Mouse (Mus musculus) layer of hippocampus, adult 2 months (tissue): ENCODE results near the gene Slit3. TPM values are rescaled to one million over a fixed set of nuclear protein-coding genes. Genes with fewer than 3 reads are reported as not detected.

ENCODE experiments used
- DNase-seq, 2 experiments: peaks; one replicate each; pipeline ENCODE4 v3.0.0; 2022; ENCODE audit warnings: low spot score in 2 of 2
- H3K27ac ChIP-seq: fragments of 200-600 bp; 2 replicates; pipeline ENCODE4 v1.8.1; 2022
- H3K4me3 ChIP-seq: fragments of 200-600 bp; 2 replicates; pipeline ENCODE4 v1.8.1; 2022; ENCODE audit warnings: mild to moderate bottlenecking
- CTCF ChIP-seq: fragments of 200-600 bp; conservative IDR thresholded peaks from 2 replicates; pipeline ENCODE4 v1.8.1; 2022; ENCODE audit warnings: antibody characterized with exemption, mild to moderate bottlenecking, moderate library complexity
- microRNA-seq, 2 experiments: library from miRNA; unstranded; fragments of <30 nt; microRNA quantifications; one replicate each; pipeline ENCODE4 v1.2.0; 2021
- total RNA-seq, 2 experiments: library from RNA; stranded (reverse); gene quantifications; 2 replicates each; pipeline ENCODE4 v1.2.3; 2021

Gene Slit3
- total RNA-seq, 2 experiments from 2014 or later = 98.9 to 106 TPM

GRCm38 (mm10) chr11:35726341-35726846 is 605.4 kb downstream of the Slit3 start:
- peak in 1 of 2 experiments; percentile 34 for DNase-seq
- H3K27ac ChIP-seq = no peak overlapping the region
- H3K4me3 ChIP-seq = no peak overlapping the region
- no peak for TF ChIP-seq CTCF

DNA sequence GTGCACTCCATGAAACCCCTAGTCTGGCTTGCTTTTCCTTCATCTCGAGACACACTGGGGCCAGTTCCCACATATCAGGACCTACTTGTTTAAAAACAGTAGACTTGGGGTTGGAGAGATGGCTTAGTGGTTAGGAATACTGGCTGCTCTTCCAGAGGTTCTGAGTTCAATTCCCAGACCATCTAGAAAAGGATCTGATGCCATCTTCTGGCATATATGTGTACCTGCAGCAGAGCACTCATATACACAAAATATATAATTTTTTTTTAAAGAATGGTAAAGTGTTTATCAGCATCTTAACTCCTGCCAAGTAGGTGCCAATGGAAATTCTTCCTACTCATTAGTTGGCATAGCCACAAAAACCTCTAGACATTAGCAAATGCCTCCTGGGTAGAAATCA is 607.2 kb downstream of the Slit3 start:
- DNase-seq = no peak
- TF ChIP-seq CTCF = peak; percentile 53
- no peak overlapping the region for H3K4me3 ChIP-seq
- H3K27ac ChIP-seq = no peak overlapping the region

DNA sequence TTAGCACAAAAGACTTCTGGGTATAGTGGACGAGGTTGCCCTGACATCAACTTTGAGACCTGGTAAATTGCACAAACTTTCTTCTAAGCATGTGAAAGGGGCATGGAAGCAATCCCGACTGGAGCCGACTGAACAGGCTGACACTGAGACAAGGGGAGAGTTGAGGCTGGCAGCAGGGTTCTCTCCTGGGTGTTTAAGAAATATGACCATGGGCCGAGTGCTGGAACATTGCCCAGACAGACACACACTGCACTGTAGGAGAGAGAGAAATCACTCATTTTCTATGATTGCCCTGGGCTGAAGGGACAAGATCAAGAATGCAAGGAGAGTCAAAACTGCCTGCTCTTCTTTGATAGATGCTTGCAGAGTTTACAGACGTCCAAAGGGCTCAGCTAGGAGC is 608.2 kb downstream of the Slit3 start:
- H3K27ac ChIP-seq = no peak overlapping the region
- no peak overlapping the region for H3K4me3 ChIP-seq
- no peak for TF ChIP-seq CTCF
- DNase-seq = no peak

DNA sequence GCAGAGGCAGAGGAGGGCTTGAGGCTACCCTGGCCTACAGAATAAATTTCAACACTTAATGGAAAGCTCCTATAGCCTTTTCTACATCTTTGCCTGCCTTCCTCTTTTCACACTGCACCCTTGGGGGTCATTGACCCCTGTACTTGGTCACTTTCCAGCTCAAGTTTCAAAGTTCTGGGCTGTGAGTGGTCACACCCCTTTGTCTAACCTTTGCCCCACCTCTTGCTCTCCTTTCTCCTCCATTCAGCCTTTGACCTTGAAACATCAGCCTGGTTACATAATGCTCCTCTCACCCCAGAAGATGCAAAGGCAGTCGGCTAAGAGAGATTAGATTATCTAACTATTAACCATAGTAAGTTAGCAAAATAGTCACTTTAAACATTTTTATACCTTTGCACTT is 611.3 kb downstream of the Slit3 start:
- no peak for TF ChIP-seq CTCF
- DNase-seq = no peak
- H3K4me3 ChIP-seq = no peak overlapping the region
- no peak overlapping the region for H3K27ac ChIP-seq

DNA sequence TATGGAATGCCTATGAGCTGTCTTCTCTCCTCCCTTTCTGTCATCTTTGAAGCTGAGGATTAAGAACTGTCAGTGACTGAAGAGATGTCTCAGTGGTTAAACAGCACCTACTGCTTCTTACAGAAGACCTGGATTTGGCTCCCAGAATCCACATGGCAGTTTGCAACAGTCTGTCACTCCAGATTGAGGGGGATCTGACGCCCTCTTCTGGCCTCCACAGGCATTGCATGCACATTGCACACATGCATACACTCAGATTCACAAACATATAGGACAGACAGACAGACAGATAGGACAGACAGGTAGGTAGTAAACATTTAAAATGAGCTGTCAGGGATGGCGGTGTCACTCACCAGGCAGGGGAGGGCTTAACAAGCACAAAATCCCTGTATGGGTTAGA is 615.8 kb downstream of the Slit3 start:
- H3K4me3 ChIP-seq = no peak overlapping the region
- DNase-seq = no peak
- H3K27ac ChIP-seq = no peak overlapping the region
- TF ChIP-seq CTCF = peak; percentile 43

DNA sequence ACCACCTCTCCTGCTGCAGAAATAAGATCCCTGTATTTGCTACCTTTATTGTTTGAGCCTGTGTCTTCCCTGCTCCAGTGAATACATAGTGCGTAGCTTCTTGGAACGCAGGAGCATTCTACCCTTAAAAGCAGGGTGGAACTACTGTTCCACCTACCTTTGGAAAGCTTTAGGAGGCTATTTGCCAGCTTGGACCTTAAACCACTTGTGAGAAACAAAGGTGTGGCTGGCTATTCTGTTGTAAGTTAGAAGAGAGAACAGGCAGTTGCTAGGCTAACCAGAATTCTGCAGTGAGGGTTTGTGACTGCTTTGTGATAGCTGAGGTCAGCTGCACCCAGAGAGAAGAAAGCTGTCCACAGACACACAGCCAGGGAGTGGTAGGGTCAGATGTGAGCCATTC is 616.2 kb downstream of the Slit3 start:
- DNase-seq = no peak
- Histone ChIP-seq H3K4me3 (no peak overlapping the region), H3K27ac (no peak overlapping the region)
- TF ChIP-seq CTCF = no peak

- Histone ChIP-seq H3K4me3 (no peak overlapping the region), H3K27ac (no peak overlapping the region)
- no peak for TF ChIP-seq CTCF
- no peak for DNase-seq
These were observed 617.1 kb downstream of the Slit3 start for GRCm38 (mm10) chr11:35738102-35738501.

GRCm38 (mm10) chr11:35743586-35743985 is 622.6 kb downstream of the Slit3 start:
- Histone ChIP-seq H3K4me3 (no peak overlapping the region), H3K27ac (peak overlapping the region; percentile 72; the same call in 1 of the 2 replicates)
- no peak for TF ChIP-seq CTCF
- peak in 1 of 2 experiments; percentile 31 for DNase-seq

GRCm38 (mm10) chr11:35744571-35744970 is 623.5 kb downstream of the Slit3 start:
- peak overlapping the region; percentile 72; the same call in 1 of the 2 replicates for H3K27ac ChIP-seq
- H3K4me3 ChIP-seq = no peak overlapping the region
- no peak for TF ChIP-seq CTCF
- DNase-seq = peak in 1 of 2 experiments; percentile 35

DNA sequence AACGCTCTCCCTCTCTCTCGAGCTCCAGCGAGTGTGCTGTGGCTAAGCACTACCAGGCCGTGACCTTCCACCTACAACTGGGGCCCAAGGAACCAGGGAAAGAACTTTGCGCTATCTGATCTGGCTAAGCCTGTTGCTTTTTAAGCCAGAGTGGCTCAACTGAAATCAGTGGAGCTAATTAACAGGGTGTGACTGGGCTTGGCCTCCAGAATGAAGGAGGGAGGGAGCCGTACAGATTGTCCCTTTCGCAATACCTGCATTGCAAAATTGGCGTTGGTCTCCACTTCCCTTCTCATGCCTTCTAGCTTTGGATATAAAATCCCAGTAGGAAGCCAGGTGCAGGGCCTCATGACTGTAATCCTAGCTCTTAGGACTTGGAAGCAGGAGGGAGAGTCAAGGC is 629.6 kb downstream of the Slit3 start:
- TF ChIP-seq CTCF = no peak
- no peak overlapping the region for H3K27ac ChIP-seq
- no peak for DNase-seq
- no peak overlapping the region for H3K4me3 ChIP-seq

- no peak for DNase-seq
- H3K4me3 ChIP-seq = no peak overlapping the region
- TF ChIP-seq CTCF = no peak
- no peak overlapping the region for H3K27ac ChIP-seq
These were observed 633.9 kb downstream of the Slit3 start for GRCm38 (mm10) chr11:35754906-35755418.

GRCm38 (mm10) chr11:35755546-35755945 is 634.5 kb downstream of the Slit3 start:
- no peak overlapping the region for H3K4me3 ChIP-seq
- no peak for TF ChIP-seq CTCF
- no peak for DNase-seq
- H3K27ac ChIP-seq = no peak overlapping the region

DNA sequence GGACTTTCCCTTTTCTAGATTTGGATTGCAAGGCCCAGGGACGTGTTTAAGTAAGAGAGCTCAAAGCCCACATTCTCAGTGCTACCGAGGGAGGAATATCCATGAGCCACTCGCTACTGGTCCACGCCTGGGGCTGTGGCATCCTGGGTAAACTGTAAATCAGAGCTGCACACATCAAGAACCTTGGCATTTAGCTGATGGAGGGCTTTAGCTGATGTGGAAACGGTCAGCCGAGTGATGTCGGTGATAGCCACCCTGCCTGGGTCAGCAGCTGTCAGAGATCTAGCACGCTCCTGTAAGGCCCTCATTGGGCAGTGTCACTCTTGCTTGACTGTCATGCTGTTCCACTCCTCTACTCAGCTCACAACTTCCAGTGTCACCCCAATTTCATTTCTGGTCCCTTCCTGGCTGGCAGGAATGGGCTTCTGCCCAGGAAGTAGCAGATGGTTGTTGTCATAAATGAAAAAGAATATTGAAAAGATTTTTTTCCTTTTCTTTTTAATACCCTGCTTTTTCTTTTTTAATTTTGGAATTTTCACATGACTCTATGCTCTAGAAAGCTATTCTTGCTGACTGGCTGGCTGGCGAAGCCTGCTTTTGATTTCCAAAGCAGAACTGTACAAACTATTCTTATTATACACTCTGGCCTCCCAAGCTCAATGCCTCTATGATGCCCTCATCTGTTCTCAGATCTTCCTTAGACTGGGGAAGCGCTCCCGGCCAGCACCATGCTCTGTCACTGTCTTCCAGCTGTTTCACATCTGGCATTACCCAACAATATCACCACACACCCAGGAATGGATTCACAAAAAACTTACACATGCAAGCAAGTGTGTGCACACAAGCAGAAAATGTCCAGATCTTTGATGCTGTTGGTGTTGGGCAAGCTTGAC is 635.6 kb downstream of the Slit3 start:
- H3K4me3 ChIP-seq = no peak overlapping the region
- peak overlapping the region; percentile 52; the same call in 1 of the 2 replicates for H3K27ac ChIP-seq
- no peak for DNase-seq
- TF ChIP-seq CTCF = no peak

Small RNA genes within 50 kb of the gene (microRNA-seq; reads per million reads assigned to microRNA genes)
- 184 to 363 reads per million in 2 experiments for gene Mir218-2
